Comparison of ENCODE assay signal across 17 mouse cellular contexts in genomic region chr1:151723771-151724170, GRCm38 (mm10).
"Had no signal": no experiment of that assay in that cellular context is flagged by ENCODE, and none has a peak within 500 bp of the region (broad histone marks: within the 10 kb centered on the region; RNA-seq: fewer than 3 reads in every experiment).

No protein-coding gene starts in this region.

- H3K9ac ChIP-seq: lung, embryonic 14.5 days; midbrain, embryonic 12.5 days; neural tube, embryonic 13.5 days; neural tube, embryonic 15.5 days; stomach, embryonic 15.5 days had no signal

- DNase-seq: lung, adult 18-20 months; lung, embryonic 14.5 days; lung, postnatal 10 days; lung, postnatal 4 days; midbrain, embryonic 14.5 days; right cerebral cortex, postnatal 14 days; thymus, adult 2 months; thymus, postnatal 25 days; thymus, postnatal 4 days had no signal

- H3K27me3 ChIP-seq: midbrain, embryonic 12.5 days; neural tube, embryonic 13.5 days; neural tube, embryonic 15.5 days; stomach, embryonic 15.5 days had no signal

- H3K4me2 ChIP-seq: lung, embryonic 14.5 days; midbrain, embryonic 12.5 days; neural tube, embryonic 13.5 days; neural tube, embryonic 15.5 days; stomach, embryonic 15.5 days had no signal

- H3K36me3 ChIP-seq: midbrain, embryonic 10.5 days; midbrain, embryonic 12.5 days; neural tube, embryonic 13.5 days; neural tube, embryonic 15.5 days; stomach, embryonic 15.5 days had no signal

- H3K4me1 ChIP-seq: midbrain, embryonic 10.5 days; midbrain, embryonic 12.5 days; stomach, embryonic 15.5 days had no signal

- H3K9me3 ChIP-seq: midbrain, embryonic 10.5 days; midbrain, embryonic 12.5 days; neural tube, embryonic 13.5 days; neural tube, embryonic 15.5 days; stomach, embryonic 15.5 days had no signal

- ATAC-seq: midbrain, embryonic 16.5 days had no signal

- H3K4me3 ChIP-seq: midbrain, embryonic 10.5 days; midbrain, embryonic 12.5 days; myocyte; neural tube, embryonic 13.5 days; neural tube, embryonic 15.5 days; stomach, embryonic 15.5 days had no signal

- H3K27ac ChIP-seq: midbrain, embryonic 10.5 days; midbrain, embryonic 12.5 days; neural tube, embryonic 13.5 days; neural tube, embryonic 15.5 days; stomach, embryonic 15.5 days; stomach, postnatal 0 days had no signal
